Mouse (Mus musculus) forebrain, embryonic 15.5 days (tissue): ENCODE measurements around the gene Ebf1. TPM values are rescaled to one million over a fixed set of nuclear protein-coding genes. Genes with fewer than 3 reads are reported as not detected.

Experiments
- ATAC-seq: fragments of 200-750 bp; cut with Nextera tagmentation; replicated peaks from 2 replicates; pipeline ENCODE4 v1.8.0; 2017; ENCODE audit warnings: mild to moderate bottlenecking, moderate TSS enrichment, moderate library complexity
- H3K27ac ChIP-seq: fragments of 300-500 bp; sonication (generic); replicated peaks from 2 replicates; pipeline ENCODE4 v1.5.1; 2015; ENCODE audit warnings: mild to moderate bottlenecking, inconsistent platforms
- H3K27me3 ChIP-seq: fragments of 300-500 bp; sonication (generic); 2 replicates; pipeline ENCODE4 v1.6.1; 2015; ENCODE audit warnings: inconsistent platforms
- H3K36me3 ChIP-seq: fragments of 300-500 bp; sonication (generic); 2 replicates; pipeline ENCODE4 v1.6.1; 2015; ENCODE audit warnings: mild to moderate bottlenecking, inconsistent platforms
- H3K4me1 ChIP-seq: fragments of 300-500 bp; sonication (generic); 2 replicates; pipeline ENCODE4 v1.6.1; 2015; ENCODE audit warnings: inconsistent platforms
- H3K4me2 ChIP-seq: fragments of 300-500 bp; sonication (generic); replicated peaks from 2 replicates; pipeline ENCODE4 v1.6.1; 2015; ENCODE audit warnings: mild to moderate bottlenecking, inconsistent platforms
- H3K4me3 ChIP-seq: fragments of 300-500 bp; sonication (generic); 2 replicates; pipeline ENCODE4 v1.5.1; 2015; ENCODE audit warnings: mild to moderate bottlenecking, inconsistent platforms
- H3K9ac ChIP-seq: fragments of 300-500 bp; sonication (generic); replicated peaks from 2 replicates; pipeline ENCODE4 v1.6.1; 2015; ENCODE audit warnings: mild to moderate bottlenecking, inconsistent platforms
- H3K9me3 ChIP-seq: fragments of 300-500 bp; sonication (generic); 2 replicates; pipeline ENCODE4 v1.6.1; 2016; ENCODE audit warnings: inconsistent platforms
- WGBS: fragments of 180-500 bp; shearing (Covaris S2); methylation state at CpG from one replicate; pipeline ENCODE4 v1.1.7; 2015; ENCODE audit warnings: mixed read lengths; 5-methylcytosine and 5-hydroxymethylcytosine counted together
- polyA plus RNA-seq: library from polyadenylated mRNA; unstranded; fragments of >200 nt; fragmentation: Nextera tagmentation; extraction: Ambion mirVana; gene quantifications from 2 replicates; pipeline ENCODE4 v1.2.1, GENCODE M21; 2015

The Ebf1 gene
- polyA plus RNA-seq, 1 experiment from 2014 or later, result 35.6 TPM

- H3K4me2 ChIP-seq, result no peak overlapping the region
- peaks cover 38% of the 10 kb centered on the region for H3K27me3 ChIP-seq
- H3K9ac ChIP-seq, result no peak overlapping the region
- H3K27ac ChIP-seq, result no peak overlapping the region
- peaks cover 6% of the 10 kb centered on the region; the same call in 1 of the 2 replicates for H3K4me1 ChIP-seq
- ATAC-seq, result no peak; the same call in 1 of the 2 replicates
- H3K4me3 ChIP-seq, result no peak overlapping the region
- WGBS, result 89% methylated on average over 4 of the region's 4 CpGs
- no peaks in the 10 kb centered on the region for H3K9me3 ChIP-seq
- H3K36me3 ChIP-seq, result no peaks in the 10 kb centered on the region
These were observed 64.9 kb downstream of the Ebf1 start for GRCm38 (mm10) chr11:44681995-44682394.

GRCm38 (mm10) chr11:44682703-44683539, 65.8 kb downstream of the Ebf1 start:
- no peak overlapping the region for H3K9ac ChIP-seq
- H3K9me3 ChIP-seq, result no peaks in the 10 kb centered on the region
- H3K27me3 ChIP-seq, result peaks cover 34% of the 10 kb centered on the region
- no peak for ATAC-seq
- H3K36me3 ChIP-seq, result no peaks in the 10 kb centered on the region
- H3K27ac ChIP-seq, result no peak overlapping the region
- H3K4me1 ChIP-seq, result peaks cover 6% of the 10 kb centered on the region; the same call in 1 of the 2 replicates
- H3K4me3 ChIP-seq, result no peak overlapping the region
- no peak overlapping the region for H3K4me2 ChIP-seq
- 22% methylated on average over 18 of the region's 18 CpGs for WGBS

- H3K4me3 ChIP-seq, result no peak overlapping the region
- no peak overlapping the region for H3K27ac ChIP-seq
- no peaks in the 10 kb centered on the region for H3K36me3 ChIP-seq
- no peak for ATAC-seq
- no peak overlapping the region for H3K4me2 ChIP-seq
- H3K9me3 ChIP-seq, result no peaks in the 10 kb centered on the region
- peaks cover 26% of the 10 kb centered on the region for H3K27me3 ChIP-seq
- WGBS, result 45% methylated on average over 20 of the region's 20 CpGs
- H3K9ac ChIP-seq, result no peak overlapping the region
- peaks cover 6% of the 10 kb centered on the region; the same call in 1 of the 2 replicates for H3K4me1 ChIP-seq
These were observed 67.5 kb downstream of the Ebf1 start for GRCm38 (mm10) chr11:44684486-44685076.

GRCm38 (mm10) chr11:44685129-44685528, 68.0 kb downstream of the Ebf1 start:
- no peak overlapping the region for H3K4me3 ChIP-seq
- no peak overlapping the region for H3K9ac ChIP-seq
- no peaks in the 10 kb centered on the region for H3K9me3 ChIP-seq
- no peak overlapping the region for H3K4me2 ChIP-seq
- H3K4me1 ChIP-seq, result peaks cover 6% of the 10 kb centered on the region; the same call in 1 of the 2 replicates
- H3K27me3 ChIP-seq, result peaks cover 26% of the 10 kb centered on the region
- 70% methylated on average over 3 of the region's 3 CpGs for WGBS
- no peak overlapping the region for H3K27ac ChIP-seq
- H3K36me3 ChIP-seq, result no peaks in the 10 kb centered on the region
- no peak for ATAC-seq

- WGBS, result 43% methylated on average over 21 of the region's 21 CpGs
- Histone ChIP-seq H3K27me3 (peaks cover 27% of the 10 kb centered on the region), H3K4me1 (peaks cover 6% of the 10 kb centered on the region; the same call in 1 of the 2 replicates), H3K27ac (no peak overlapping the region), H3K4me2 (no peak overlapping the region), H3K9me3 (no peaks in the 10 kb centered on the region), H3K4me3 (no peak overlapping the region), H3K9ac (no peak overlapping the region), H3K36me3 (no peaks in the 10 kb centered on the region)
- ATAC-seq, result no peak
These were observed 68.8 kb downstream of the Ebf1 start for GRCm38 (mm10) chr11:44685911-44686361.

GRCm38 (mm10) chr11:44686378-44686777, 69.3 kb downstream of the Ebf1 start:
- Histone ChIP-seq H3K27ac (no peak overlapping the region), H3K4me1 (peaks cover 6% of the 10 kb centered on the region; the same call in 1 of the 2 replicates), H3K27me3 (peaks cover 27% of the 10 kb centered on the region), H3K36me3 (no peaks in the 10 kb centered on the region), H3K9me3 (no peaks in the 10 kb centered on the region), H3K4me2 (no peak overlapping the region), H3K9ac (no peak overlapping the region), H3K4me3 (no peak overlapping the region)
- WGBS, result 85% methylated on average over 12 of the region's 12 CpGs
- no peak for ATAC-seq

- WGBS, result 77% methylated on average over 3 of the region's 3 CpGs
- no peak overlapping the region for H3K27ac ChIP-seq
- H3K4me1 ChIP-seq, result peaks cover 3% of the 10 kb centered on the region; the same call in 1 of the 2 replicates
- no peaks in the 10 kb centered on the region for H3K36me3 ChIP-seq
- H3K4me3 ChIP-seq, result no peak overlapping the region
- H3K4me2 ChIP-seq, result no peak overlapping the region
- H3K9me3 ChIP-seq, result no peaks in the 10 kb centered on the region
- no peak overlapping the region for H3K9ac ChIP-seq
- ATAC-seq, result no peak
- peaks cover 26% of the 10 kb centered on the region for H3K27me3 ChIP-seq
These were observed 71.4 kb downstream of the Ebf1 start for GRCm38 (mm10) chr11:44688542-44688941.

- Histone ChIP-seq H3K4me3 (no peak overlapping the region), H3K4me2 (no peak overlapping the region), H3K4me1 (peaks cover 3% of the 10 kb centered on the region; the same call in 1 of the 2 replicates), H3K27me3 (peaks cover 19% of the 10 kb centered on the region), H3K27ac (no peak overlapping the region), H3K36me3 (no peaks in the 10 kb centered on the region), H3K9ac (no peak overlapping the region), H3K9me3 (no peaks in the 10 kb centered on the region)
- WGBS, result 86% methylated on average over 7 of the region's 7 CpGs
- no peak for ATAC-seq
These were observed 72.6 kb downstream of the Ebf1 start for GRCm38 (mm10) chr11:44689571-44690264.

GRCm38 (mm10) chr11:44690265-44690572, 73.1 kb downstream of the Ebf1 start:
- no peaks in the 10 kb centered on the region for H3K9me3 ChIP-seq
- no peak for ATAC-seq
- no peak overlapping the region for H3K9ac ChIP-seq
- 87% methylated on average over 5 of the region's 5 CpGs for WGBS
- peaks cover 3% of the 10 kb centered on the region; the same call in 1 of the 2 replicates for H3K4me1 ChIP-seq
- no peak overlapping the region for H3K4me3 ChIP-seq
- H3K4me2 ChIP-seq, result no peak overlapping the region
- no peaks in the 10 kb centered on the region for H3K36me3 ChIP-seq
- no peak overlapping the region for H3K27ac ChIP-seq
- H3K27me3 ChIP-seq, result peaks cover 19% of the 10 kb centered on the region

- 0 out of 2 replicates have a peak, but pooled peaks cover 12% of the 10 kb centered on the region for H3K27me3 ChIP-seq
- no peak overlapping the region for H3K4me2 ChIP-seq
- no peaks in the 10 kb centered on the region for H3K9me3 ChIP-seq
- H3K4me1 ChIP-seq, result peaks cover 17% of the 10 kb centered on the region
- no peaks in the 10 kb centered on the region for H3K36me3 ChIP-seq
- no peak overlapping the region for H3K9ac ChIP-seq
- H3K27ac ChIP-seq, result no peak overlapping the region
- H3K4me3 ChIP-seq, result no peak overlapping the region
- WGBS, result 97% methylated on average over 9 of the region's 9 CpGs
- no peak for ATAC-seq
These were observed 78.3 kb downstream of the Ebf1 start for GRCm38 (mm10) chr11:44695416-44695815.

- no peak overlapping the region for H3K9ac ChIP-seq
- 0 out of 2 replicates have a peak overlapping the region, but pooled peaks have one; percentile 3 for H3K4me3 ChIP-seq
- no peak overlapping the region for H3K27ac ChIP-seq
- no peaks in the 10 kb centered on the region for H3K9me3 ChIP-seq
- H3K36me3 ChIP-seq, result no peaks in the 10 kb centered on the region
- WGBS, result 5% methylated on average over 16 of the region's 16 CpGs
- H3K4me1 ChIP-seq, result peaks cover 17% of the 10 kb centered on the region
- peaks cover 9% of the 10 kb centered on the region; the same call in 1 of the 2 replicates for H3K27me3 ChIP-seq
- H3K4me2 ChIP-seq, result peak overlapping the region; percentile 36
- peak; percentile 87 for ATAC-seq
These were observed 79.6 kb downstream of the Ebf1 start for GRCm38 (mm10) chr11:44696539-44697201.
